Mouse (Mus musculus) ES-E14 (cell line): Measurements from ENCODE around the gene Ap1s3. TPM values are rescaled to one million over a fixed set of nuclear protein-coding genes. Genes with fewer than 3 reads are reported as not detected.

ENCODE experiments used
- DNase-seq: peaks from one replicate; pipeline ENCODE4 v3.0.0-alpha.2; 2013; ENCODE audit warnings: low read depth, low spot score
- H3K27ac ChIP-seq: 2 replicates; pipeline ENCODE4 v1.5.1; 2012; ENCODE audit warnings: low read depth, mild to moderate bottlenecking, low read length, moderate library complexity, mixed read lengths; ENCODE audit not compliant: poor library complexity, insufficient read depth, severe bottlenecking
- H3K36me3 ChIP-seq: 2 replicates; pipeline ENCODE4 v1.6.1; 2012; ENCODE audit warnings: mild to moderate bottlenecking, low read length, moderate library complexity, mixed read lengths; ENCODE audit not compliant: control insufficient read depth, poor library complexity, insufficient read depth, severe bottlenecking
- H3K4me1 ChIP-seq, 2 experiments: fragments of 150-350 bp in 1 of 2; sonication (generic) in 1 of 2; 2 replicates each; pipeline ENCODE4 v1.6.1; 2012; ENCODE audit warnings: low read length in 2 of 2, mild to moderate bottlenecking in 1 of 2, mixed read lengths in 1 of 2; ENCODE audit not compliant: control insufficient read depth in 2 of 2, insufficient read depth in 2 of 2, poor library complexity in 1 of 2
- H3K4me3 ChIP-seq, 2 experiments: fragments of 150-350 bp in 1 of 2; sonication (generic) in 1 of 2; 2 replicates each; pipeline ENCODE4 v1.5.1; 2012; ENCODE audit warnings: low read length in 2 of 2, low read depth in 1 of 2, mild to moderate bottlenecking in 1 of 2, mixed read lengths in 1 of 2; ENCODE audit not compliant: insufficient read depth in 1 of 2, poor library complexity in 1 of 2, severe bottlenecking in 1 of 2
- H3K9ac ChIP-seq: 2 replicates; pipeline ENCODE4 v1.6.1; 2012; ENCODE audit warnings: low read depth, mild to moderate bottlenecking, low read length, mixed read lengths; ENCODE audit not compliant: poor library complexity, insufficient read depth, severe bottlenecking
- H3K9me3 ChIP-seq: fragments of 150-350 bp; sonication (generic); 2 replicates; pipeline ENCODE4 v1.6.1; 2012; ENCODE audit warnings: low read depth, mild to moderate bottlenecking, low read length; ENCODE audit not compliant: control insufficient read depth, insufficient read depth
- CHD2 ChIP-seq: IDR thresholded peaks from 2 replicates; pipeline ENCODE4 v1.6.1; 2014; ENCODE audit warnings: mild to moderate bottlenecking, low read depth, low read length, inconsistent platforms
- HCFC1 ChIP-seq: IDR thresholded peaks from 2 replicates; pipeline ENCODE4 v1.6.1; 2012; ENCODE audit warnings: low read length, inconsistent platforms, borderline replicate concordance; ENCODE audit not compliant: insufficient read depth
- MAFK ChIP-seq: IDR thresholded peaks from 2 replicates; pipeline ENCODE4 v1.6.1; 2014; ENCODE audit warnings: mild to moderate bottlenecking, low read depth, low read length, inconsistent platforms; ENCODE audit not compliant: insufficient read depth
- ZC3H11A ChIP-seq: IDR thresholded peaks from 2 replicates; pipeline ENCODE4 v1.6.1; 2012; ENCODE audit warnings: low read depth, mild to moderate bottlenecking, inconsistent platforms, low read length, borderline replicate concordance
- ZNF384 ChIP-seq: IDR thresholded peaks from 2 replicates; pipeline ENCODE4 v1.6.1; 2012; ENCODE audit warnings: low read depth, low read length, inconsistent platforms
- in situ Hi-C, 2 experiments: fragments of 600-800 bp; cut with MboI; formaldehyde crosslinking; loops; one replicate each; pipeline ENCODE4 v1.15.1; 2025; ENCODE audit warnings: low sequenced_read_pairs in 2 of 2, inconsistent platforms in 1 of 2; ENCODE audit not compliant: unreplicated experiment in 2 of 2
- total RNA-seq: library from RNA; depleted of rRNA; stranded (reverse); fragments of 300-350 nt; gene quantifications from 2 replicates; pipeline ENCODE4 v1.2.3, GENCODE M21; 2012

The Ap1s3 gene
- total RNA-seq, 1 experiment, result 4.7 TPM

- DNase-seq, result no peak
- in situ Hi-C loops, result no loop called here
Observed at GRCm38 (mm10) chr1:79643411-79644110, 28.2 kb downstream of the Ap1s3 start.

GRCm38 (mm10) chr1:79642680-79643079, 29.1 kb downstream of the Ap1s3 start:
- Histone ChIP-seq H3K36me3 (no peaks in the 10 kb centered on the region), H3K4me1 (no peaks in the 10 kb centered on the region), H3K4me3 (no peak overlapping the region), H3K27ac (no peak overlapping the region), H3K9ac (no peak overlapping the region), H3K9me3 (no peaks in the 10 kb centered on the region)
- TF ChIP-seq CHD2 (no peak), ZC3H11A (no peak), ZNF384 (no peak)
- DNase-seq, result no peak
- in situ Hi-C loops, result no loop called here

More at GRCm38 (mm10) chr1:79643411-79644110, 28.2 kb downstream of the Ap1s3 start:
- no peak overlapping the region for H3K9ac ChIP-seq
- H3K4me1 ChIP-seq, result no peaks in the 10 kb centered on the region
- TF ChIP-seq HCFC1 (no peak), ZC3H11A (no peak), MAFK (no peak)
- H3K4me3 ChIP-seq, result no peak overlapping the region
- H3K36me3 ChIP-seq, result no peaks in the 10 kb centered on the region
- H3K27ac ChIP-seq, result no peak overlapping the region
- no peaks in the 10 kb centered on the region for H3K9me3 ChIP-seq

- no peak for TF ChIP-seq ZC3H11A
- Histone ChIP-seq H3K4me3 (no peak overlapping the region), H3K4me1 (no peaks in the 10 kb centered on the region), H3K9ac (no peak overlapping the region), H3K9me3 (no peaks in the 10 kb centered on the region), H3K27ac (no peak overlapping the region), H3K36me3 (no peaks in the 10 kb centered on the region)
- in situ Hi-C loops, result no loop called here
- DNase-seq, result no peak
Observed at GRCm38 (mm10) chr1:79641355-79641754, 30.4 kb downstream of the Ap1s3 start.

GRCm38 (mm10) chr1:79640151-79640550, 31.6 kb downstream of the Ap1s3 start:
- Histone ChIP-seq H3K36me3 (no peaks in the 10 kb centered on the region), H3K4me1 (no peaks in the 10 kb centered on the region), H3K9me3 (no peaks in the 10 kb centered on the region), H3K4me3 (no peak overlapping the region), H3K27ac (no peak overlapping the region), H3K9ac (no peak overlapping the region)
- no peak for DNase-seq
- in situ Hi-C loops, result no loop called here
- TF ChIP-seq ZC3H11A (no peak), CHD2 (no peak), ZNF384 (no peak), MAFK (no peak), HCFC1 (no peak)

- no peak for DNase-seq
- no peaks in the 10 kb centered on the region for H3K9me3 ChIP-seq
- no peak overlapping the region for H3K9ac ChIP-seq
- no peak overlapping the region for H3K4me3 ChIP-seq
- in situ Hi-C loops, result no loop called here
- H3K27ac ChIP-seq, result no peak overlapping the region
- no peaks in the 10 kb centered on the region for H3K4me1 ChIP-seq
- H3K36me3 ChIP-seq, result no peaks in the 10 kb centered on the region
- TF ChIP-seq HCFC1 (no peak), MAFK (no peak), ZC3H11A (no peak), CHD2 (no peak), ZNF384 (no peak)
Observed at GRCm38 (mm10) chr1:79639683-79640082, 32.1 kb downstream of the Ap1s3 start.
